Mouse (Mus musculus) hindbrain, embryonic 10.5 days (tissue): ENCODE results near the gene Gm15517. TPM values are rescaled to one million over a fixed set of nuclear protein-coding genes. Genes with fewer than 3 reads are reported as not detected.

ENCODE experiments used
- DNase-seq: peaks from one replicate; pipeline ENCODE4 v3.0.0-alpha.2; 2017; ENCODE audit warnings: low spot score
- H3K27ac ChIP-seq: fragments of 300-500 bp; sonication (generic); 2 replicates; pipeline ENCODE4 v1.5.1; 2016; ENCODE audit warnings: mild to moderate bottlenecking, moderate library complexity
- H3K27me3 ChIP-seq: fragments of 300-500 bp; sonication (generic); 2 replicates; pipeline ENCODE4 v1.6.1; 2016; ENCODE audit warnings: mild to moderate bottlenecking; ENCODE audit not compliant: poor library complexity, insufficient read depth, severe bottlenecking
- H3K36me3 ChIP-seq: fragments of 300-500 bp; sonication (generic); 2 replicates; pipeline ENCODE4 v1.6.1; 2016; ENCODE audit warnings: mild to moderate bottlenecking, moderate library complexity
- H3K4me1 ChIP-seq: fragments of 300-500 bp; sonication (generic); replicated peaks from 2 replicates; pipeline ENCODE4 v1.6.1; 2016; ENCODE audit warnings: mild to moderate bottlenecking
- H3K4me3 ChIP-seq: fragments of 300-500 bp; sonication (generic); 2 replicates; pipeline ENCODE4 v1.5.1; 2016; ENCODE audit warnings: mild to moderate bottlenecking, moderate library complexity
- H3K9me3 ChIP-seq: fragments of 300-500 bp; sonication (generic); 2 replicates; pipeline ENCODE4 v1.6.1; 2016; ENCODE audit warnings: mild to moderate bottlenecking, moderate library complexity
- WGBS: fragments of 180-500 bp; shearing (Covaris S2); methylation state at CpG from one replicate; pipeline ENCODE4 v1.1.7; 2016; 5-methylcytosine and 5-hydroxymethylcytosine counted together
- polyA plus RNA-seq: library from polyadenylated mRNA; unstranded; fragments of >200 nt; fragmentation: Nextera tagmentation; extraction: Ambion mirVana; gene quantifications from 2 replicates; pipeline ENCODE4 v1.2.1, GENCODE M21; 2016

Gm15517 gene
- polyA plus RNA-seq, 1 experiment from 2014 or later = not detected

GRCm38 (mm10) chr7:44305686-44306085 lies 44.4 kb downstream of the Gm15517 start:
- WGBS = 10% methylated on average over 16 of the region's 16 CpGs
- Histone ChIP-seq H3K27ac (peak overlapping the region; percentile 99), H3K4me1 (peaks cover 37% of the 10 kb centered on the region), H3K27me3 (peaks cover 50% of the 10 kb centered on the region), H3K36me3 (no peaks in the 10 kb centered on the region), H3K4me3 (peak overlapping the region; percentile 76), H3K9me3 (no peaks in the 10 kb centered on the region)
- no peak for DNase-seq

GRCm38 (mm10) chr7:44306516-44307240 lies 45.4 kb downstream of the Gm15517 start, which contains the start of gene Clec11a:
Gene Clec11a, minus strand, starts transcription at chr7:44306902.
- Histone ChIP-seq H3K27me3 (peaks cover 60% of the 10 kb centered on the region), H3K4me3 (peak within 1 kb of the TSS; percentile 76), H3K9me3 (no peaks in the 10 kb centered on the region), H3K4me1 (peaks cover 47% of the 10 kb centered on the region), H3K36me3 (no peaks in the 10 kb centered on the region), H3K27ac (peak within 1 kb of the TSS; percentile 99)
- DNase-seq = no peak
- WGBS = 61% methylated on average over 6 of the region's 6 CpGs

GRCm38 (mm10) chr7:44307261-44308020 lies 46.2 kb downstream of the Gm15517 start:
- H3K4me3 ChIP-seq = no peak overlapping the region
- no peak overlapping the region for H3K27ac ChIP-seq
- no peaks in the 10 kb centered on the region for H3K9me3 ChIP-seq
- 0 out of 2 replicates have a peak, but pooled peaks cover under 1% of the 10 kb centered on the region for H3K36me3 ChIP-seq
- H3K4me1 ChIP-seq = peaks cover 55% of the 10 kb centered on the region
- 50% methylated on average over 9 of the region's 9 CpGs for WGBS
- peaks cover 67% of the 10 kb centered on the region for H3K27me3 ChIP-seq
- no peak for DNase-seq

GRCm38 (mm10) chr7:44309475-44310284 lies 48.4 kb downstream of the Gm15517 start, which contains the start of gene Shank1:
Gene Shank1, plus strand, starts transcription at chr7:44310253.
- Histone ChIP-seq H3K27ac (peak within 1 kb of the TSS; percentile 88), H3K27me3 (peaks cover 84% of the 10 kb centered on the region)
- peak; percentile 22 for DNase-seq

GRCm38 (mm10) chr7:44310285-44310877 lies 49.1 kb downstream of the Gm15517 start:
- H3K36me3 ChIP-seq = 0 out of 2 replicates have a peak, but pooled peaks cover 12% of the 10 kb centered on the region
- WGBS = 0% methylated on average over 40 of the region's 40 CpGs
- DNase-seq = no peak
- peak overlapping the region; percentile 64 for H3K4me3 ChIP-seq
- H3K9me3 ChIP-seq = no peaks in the 10 kb centered on the region
- peak overlapping the region; percentile 88 for H3K27ac ChIP-seq
- peaks cover 47% of the 10 kb centered on the region for H3K4me1 ChIP-seq
- peaks cover 84% of the 10 kb centered on the region for H3K27me3 ChIP-seq

More at GRCm38 (mm10) chr7:44309475-44310284, 48.4 kb downstream of the Gm15517 start, which contains the start of gene Shank1:
- Histone ChIP-seq H3K4me1 (peaks cover 47% of the 10 kb centered on the region), H3K9me3 (no peaks in the 10 kb centered on the region), H3K36me3 (0 out of 2 replicates have a peak, but pooled peaks cover 12% of the 10 kb centered on the region), H3K4me3 (peak within 1 kb of the TSS; percentile 64)
- 15% methylated on average over 22 of the region's 22 CpGs for WGBS

GRCm38 (mm10) chr7:44310878-44311712 lies 49.8 kb downstream of the Gm15517 start:
- Histone ChIP-seq H3K9me3 (no peaks in the 10 kb centered on the region), H3K4me3 (peak overlapping the region; percentile 64), H3K27me3 (peaks cover 80% of the 10 kb centered on the region), H3K4me1 (peaks cover 40% of the 10 kb centered on the region), H3K36me3 (0 out of 2 replicates have a peak, but pooled peaks cover 12% of the 10 kb centered on the region), H3K27ac (peak overlapping the region; percentile 88)
- under 1% methylated on average over 38 of the region's 38 CpGs for WGBS
- peak; percentile 59 for DNase-seq

Other genes starting within 250 kb of the Gm15517 start
- gene Klk1b26, start 249.3 kb upstream of the Gm15517 start, polyA plus RNA-seq = not detected in 2 replicates
- not detected in 2 replicates for gene Klk1b27, start 209.2 kb upstream of the Gm15517 start, polyA plus RNA-seq
- not detected in 2 replicates for gene Klk1b21, start 159.1 kb upstream of the Gm15517 start, polyA plus RNA-seq
- gene Klk1b22, start 148.8 kb upstream of the Gm15517 start, polyA plus RNA-seq = not detected in 2 replicates
- not detected in 2 replicates for gene Klk1b16, start 124.7 kb upstream of the Gm15517 start, polyA plus RNA-seq
- gene Klk1b24, start 73.2 kb upstream of the Gm15517 start, polyA plus RNA-seq = not detected in 2 replicates
- not detected in 2 replicates for gene Klk1b3, start 63.3 kb upstream of the Gm15517 start, polyA plus RNA-seq
- gene Klk1b4, start 54.0 kb upstream of the Gm15517 start, polyA plus RNA-seq = not detected in 2 replicates
- gene Klk1b5, start 45.5 kb upstream of the Gm15517 start, polyA plus RNA-seq = not detected in 2 replicates
- gene Klk1, start 36.1 kb upstream of the Gm15517 start, polyA plus RNA-seq = not detected in 2 replicates
- gene Gm36864, start 25.3 kb upstream of the Gm15517 start, polyA plus RNA-seq = 0.10 TPM in 1 of 2 replicates, not detected in the other
- gene 1700028J19Rik, start 14.8 kb upstream of the Gm15517 start, polyA plus RNA-seq = 1.0 and 1.5 TPM in 2 replicates
- 173 and 174 TPM in 2 replicates for gene 2410002F23Rik, start 14.7 kb upstream of the Gm15517 start, polyA plus RNA-seq
- gene Acp4, start 4.1 kb upstream of the Gm15517 start, polyA plus RNA-seq = 0.09 and 0.12 TPM in 2 replicates
- gene Clec11a, start 45.5 kb downstream of the Gm15517 start, polyA plus RNA-seq = 1.8 and 2.1 TPM in 2 replicates
- gene Shank1, start 48.8 kb downstream of the Gm15517 start, polyA plus RNA-seq = 1.2 and 4.6 TPM in 2 replicates
- gene Syt3, start 122.7 kb downstream of the Gm15517 start, polyA plus RNA-seq = 2.7 and 3.0 TPM in 2 replicates
- 2.1 and 2.7 TPM in 2 replicates for gene 1700008O03Rik, start 124.4 kb downstream of the Gm15517 start, polyA plus RNA-seq
- 1.7 and 4.4 TPM in 2 replicates for gene Lrrc4b, start 167.6 kb downstream of the Gm15517 start, polyA plus RNA-seq
- gene Aspdh, start 203.9 kb downstream of the Gm15517 start, polyA plus RNA-seq = 0.78 and 1.8 TPM in 2 replicates
- gene Josd2, start 206.5 kb downstream of the Gm15517 start, polyA plus RNA-seq = 86.2 and 89.2 TPM in 2 replicates
- 102 and 122 TPM in 2 replicates for gene Emc10, start 235.1 kb downstream of the Gm15517 start, polyA plus RNA-seq
- gene Fam71e1, start 235.1 kb downstream of the Gm15517 start, polyA plus RNA-seq = 17.1 and 20.5 TPM in 2 replicates